Mouse (Mus musculus): ENCODE results near the gene Entr1.

- TF ChIP-seq POLR2A (IDR thresholded peaks at IDR 0.05; ENCODE audit: borderline replicate concordance, extremely low read depth, low read depth, low read length) (no peak), CTCF (IDR thresholded peaks at IDR 0.05; ENCODE audit: insufficient read depth, low read length) (no peak)
Measured at GRCm38 (mm10) chr2:26357484-26357883, 31.6 kb downstream of the Entr1 start.
